Mouse (Mus musculus) bone marrow, adult 2 months (tissue): ENCODE data around the gene Ppp1r2. TPM values are rescaled to one million over a fixed set of nuclear protein-coding genes. Genes with fewer than 3 reads are reported as not detected.
A peak's percentile ranks its signal among the peaks of the same experiment; 100 is the strongest.

Experiments
- H3K27ac ChIP-seq: fragments of 200-500 bp; 2 replicates; pipeline ENCODE4 v1.5.1; 2012; ENCODE audit warnings: low read depth, mild to moderate bottlenecking, control low read depth, inconsistent platforms, low read length; ENCODE audit not compliant: control insufficient read depth, poor library complexity, insufficient read depth
- H3K4me1 ChIP-seq: fragments of 200-500 bp; 2 replicates; pipeline ENCODE4 v1.6.1; 2011; ENCODE audit warnings: low read length; ENCODE audit not compliant: control insufficient read depth, insufficient read depth
- H3K4me3 ChIP-seq: fragments of 200-500 bp; replicated peaks from 2 replicates; pipeline ENCODE3; 2011; ENCODE audit warnings: mild to moderate bottlenecking, low read depth, low read length, control low read depth; ENCODE audit not compliant: control insufficient read depth
- CTCF ChIP-seq: fragments of 200-500 bp; IDR thresholded peaks from 2 replicates; pipeline ENCODE4 v1.5.1; 2011; ENCODE audit warnings: low read length, control low read depth; ENCODE audit not compliant: control insufficient read depth, insufficient read depth
- POLR2A ChIP-seq: fragments of 200-500 bp; IDR thresholded peaks from 2 replicates; pipeline ENCODE4 v1.6.1; 2011; ENCODE audit warnings: low read depth, mild to moderate bottlenecking, control low read depth, low read length, borderline replicate concordance; ENCODE audit not compliant: control insufficient read depth
- WGBS: fragments of 180-500 bp; shearing (Covaris S2); methylation state at CpG from one replicate; pipeline ENCODE4 v1.1.7; 2018; 5-methylcytosine and 5-hydroxymethylcytosine counted together
- polyA plus RNA-seq: library from polyadenylated mRNA; stranded (reverse); fragments of >200 nt; gene quantifications from 2 replicates; pipeline ENCODE4 v1.2.4, GENCODE M21; 2011; ENCODE audit warnings: low replicate concordance; ENCODE audit not compliant: missing spikeins, insufficient read depth, insufficient read length

Gene Ppp1r2
- polyA plus RNA-seq, 1 experiment: 14.8 TPM

DNA sequence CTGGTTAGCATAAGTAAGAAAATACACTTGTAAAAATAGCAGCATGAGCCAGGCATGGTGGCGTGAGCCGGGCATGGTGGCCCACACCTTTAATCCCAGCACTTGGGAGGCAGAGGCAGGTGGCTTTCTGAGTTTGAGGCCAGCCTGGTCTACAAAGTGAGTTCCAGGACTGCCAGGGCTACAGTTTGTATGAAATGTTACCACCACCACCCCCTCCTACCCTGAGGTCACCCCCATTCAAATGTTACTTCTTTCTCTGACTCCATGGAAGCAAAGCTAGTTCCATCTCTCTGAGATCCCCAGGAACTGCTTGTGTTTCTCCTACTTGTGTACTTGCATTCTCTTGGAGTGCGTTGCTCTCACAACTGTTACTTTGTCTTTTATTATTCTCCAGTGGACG lies 5.1 kb upstream of the Ppp1r2 start:
- WGBS: 86% methylated on average over 4 of the region's 4 CpGs
- Histone ChIP-seq H3K27ac (no peak overlapping the region), H3K4me1 (no peaks in the 10 kb centered on the region), H3K4me3 (no peak overlapping the region)
- TF ChIP-seq POLR2A (no peak), CTCF (no peak)

DNA sequence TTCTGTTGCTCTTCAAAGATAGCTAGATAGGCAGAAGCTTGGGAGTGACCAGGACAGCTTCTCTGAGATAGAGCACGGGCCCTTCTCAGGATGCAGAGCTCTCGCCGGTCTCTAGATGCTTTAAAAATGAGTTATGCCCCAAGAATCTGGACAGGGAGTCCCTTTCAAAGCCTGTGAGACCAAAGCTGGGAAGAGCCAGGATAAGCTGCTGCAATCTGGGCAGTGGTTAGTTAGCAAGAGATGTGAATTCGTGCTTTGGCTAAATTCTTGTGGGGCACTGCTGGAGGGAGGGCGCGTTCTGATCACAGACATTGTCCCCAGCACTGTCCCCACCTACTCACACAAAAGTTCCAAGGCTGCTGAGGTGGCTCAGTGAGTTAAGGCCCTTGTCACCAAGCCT lies 3.5 kb upstream of the Ppp1r2 start:
- 88% methylated on average over 6 of the region's 6 CpGs for WGBS
- TF ChIP-seq CTCF (no peak), POLR2A (no peak)
- no peak overlapping the region for H3K27ac ChIP-seq

DNA sequence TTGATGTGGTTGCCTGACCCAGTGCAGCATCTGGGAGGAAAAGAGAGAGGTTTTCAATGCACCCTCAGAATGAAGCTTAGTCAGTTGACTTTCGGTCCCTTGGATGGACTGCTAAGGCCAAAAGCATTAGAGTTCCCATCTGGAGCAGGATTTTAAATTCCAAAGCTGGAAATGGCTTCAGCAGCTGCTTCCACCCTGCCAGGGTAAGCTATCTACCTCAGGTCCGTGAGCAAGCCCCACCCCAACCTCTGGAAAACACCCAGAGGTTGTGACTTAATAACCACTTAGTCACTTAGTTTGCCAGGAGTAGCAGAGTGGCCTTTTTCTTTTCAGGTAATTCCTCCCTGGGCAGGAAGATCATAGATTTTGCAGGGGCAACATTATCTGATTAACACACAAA lies 3.0 kb upstream of the Ppp1r2 start:
- WGBS: 57% methylated on average over 2 of the region's 2 CpGs
- no peak for TF ChIP-seq CTCF
- TF ChIP-seq POLR2A: no peak
- Histone ChIP-seq H3K4me1 (no peaks in the 10 kb centered on the region), H3K27ac (no peak overlapping the region), H3K4me3 (no peak overlapping the region)

More for the DNA sequence above, 3.5 kb upstream of the Ppp1r2 start:
- Histone ChIP-seq H3K4me1 (no peaks in the 10 kb centered on the region), H3K4me3 (no peak overlapping the region)

DNA sequence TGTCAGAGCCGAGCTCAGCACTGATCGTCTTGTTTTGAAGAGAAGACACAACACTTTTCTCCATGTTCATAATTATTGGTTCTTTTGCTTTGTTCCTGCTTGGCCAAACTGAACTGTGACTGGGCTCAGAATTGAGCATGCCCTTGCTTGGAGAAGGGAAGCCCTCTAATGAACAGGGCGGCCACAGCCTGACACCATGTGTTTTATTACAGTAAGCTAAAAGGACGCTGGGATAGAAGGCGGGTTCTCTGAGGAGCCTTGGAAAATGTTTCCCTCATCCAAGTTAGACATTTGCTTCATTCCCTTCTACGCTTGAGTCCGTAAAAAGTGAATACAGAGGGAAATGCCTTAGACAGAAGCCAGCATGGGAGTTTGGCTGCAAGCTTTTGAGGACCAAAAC lies 1.9 kb upstream of the Ppp1r2 start:
- no peaks in the 10 kb centered on the region; the same call in 1 of the 2 replicates for H3K4me1 ChIP-seq
- H3K27ac ChIP-seq: no peak overlapping the region
- TF ChIP-seq POLR2A (no peak), CTCF (no peak)
- H3K4me3 ChIP-seq: no peak overlapping the region
- WGBS: 86% methylated on average over 7 of the region's 7 CpGs

GRCm38 (mm10) chr16:31276539-31276938 lies 1.5 kb upstream of the Ppp1r2 start:
- Histone ChIP-seq H3K4me1 (no peaks in the 10 kb centered on the region; the same call in 1 of the 2 replicates), H3K27ac (no peak overlapping the region), H3K4me3 (no peak overlapping the region)
- 83% methylated on average over 7 of the region's 7 CpGs for WGBS
- no peak for TF ChIP-seq POLR2A
- TF ChIP-seq CTCF: no peak

GRCm38 (mm10) chr16:31274084-31274483 lies 993 bp downstream of the Ppp1r2 start:
- H3K4me3 ChIP-seq: peak overlapping the region; percentile 76
- no peak overlapping the region for H3K27ac ChIP-seq
- H3K4me1 ChIP-seq: no peaks in the 10 kb centered on the region; the same call in 1 of the 2 replicates
- TF ChIP-seq POLR2A (no peak), CTCF (no peak)
- WGBS: 2% methylated on average over 6 of the region's 6 CpGs

GRCm38 (mm10) chr16:31266692-31267091 lies 8.4 kb downstream of the Ppp1r2 start:
- WGBS: 86% methylated on average over 2 of the region's 2 CpGs
- H3K27ac ChIP-seq: no peak overlapping the region
- no peaks in the 10 kb centered on the region for H3K4me1 ChIP-seq
- no peak for TF ChIP-seq POLR2A
- TF ChIP-seq CTCF: no peak
- H3K4me3 ChIP-seq: no peak overlapping the region

DNA sequence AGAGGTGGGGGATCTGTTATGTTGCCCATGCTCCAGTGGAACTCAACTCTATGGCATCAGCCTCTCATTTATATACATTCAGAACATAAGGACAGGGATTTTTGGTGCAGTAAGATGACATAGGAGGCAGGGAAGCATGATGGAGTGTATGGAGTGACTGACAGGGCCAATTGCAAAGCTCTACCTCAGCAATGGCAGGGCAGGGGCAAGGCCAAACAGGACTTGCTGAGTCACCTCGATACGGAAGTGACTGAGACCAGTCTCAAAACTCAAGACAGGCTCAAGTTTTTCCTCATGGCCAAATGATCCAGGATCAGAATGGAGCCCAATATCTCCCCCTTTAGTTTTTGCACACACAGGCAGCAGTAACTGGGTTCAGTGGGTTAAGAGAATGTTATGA lies 18.9 kb downstream of the Ppp1r2 start:
- Histone ChIP-seq H3K4me3 (no peak overlapping the region), H3K27ac (no peak overlapping the region), H3K4me1 (no peaks in the 10 kb centered on the region)
- TF ChIP-seq CTCF (no peak), POLR2A (no peak)
- WGBS: 81% methylated on average over 2 of the region's 2 CpGs

- TF ChIP-seq POLR2A (no peak), CTCF (no peak)
- WGBS: 92% methylated on average over 3 of the region's 3 CpGs
- no peaks in the 10 kb centered on the region for H3K4me1 ChIP-seq
- H3K27ac ChIP-seq: no peak overlapping the region
- no peak overlapping the region for H3K4me3 ChIP-seq
Observed at GRCm38 (mm10) chr16:31255685-31256084, 19.4 kb downstream of the Ppp1r2 start.
